Mouse (Mus musculus): Measurements from ENCODE around the gene Popdc2. TPM values are rescaled to one million over a fixed set of nuclear protein-coding genes. Genes with fewer than 3 reads are reported as not detected.

The Popdc2 gene
- polyA plus RNA-seq, 1 experiment from 2014 or later: 0.71 TPM

DNA sequence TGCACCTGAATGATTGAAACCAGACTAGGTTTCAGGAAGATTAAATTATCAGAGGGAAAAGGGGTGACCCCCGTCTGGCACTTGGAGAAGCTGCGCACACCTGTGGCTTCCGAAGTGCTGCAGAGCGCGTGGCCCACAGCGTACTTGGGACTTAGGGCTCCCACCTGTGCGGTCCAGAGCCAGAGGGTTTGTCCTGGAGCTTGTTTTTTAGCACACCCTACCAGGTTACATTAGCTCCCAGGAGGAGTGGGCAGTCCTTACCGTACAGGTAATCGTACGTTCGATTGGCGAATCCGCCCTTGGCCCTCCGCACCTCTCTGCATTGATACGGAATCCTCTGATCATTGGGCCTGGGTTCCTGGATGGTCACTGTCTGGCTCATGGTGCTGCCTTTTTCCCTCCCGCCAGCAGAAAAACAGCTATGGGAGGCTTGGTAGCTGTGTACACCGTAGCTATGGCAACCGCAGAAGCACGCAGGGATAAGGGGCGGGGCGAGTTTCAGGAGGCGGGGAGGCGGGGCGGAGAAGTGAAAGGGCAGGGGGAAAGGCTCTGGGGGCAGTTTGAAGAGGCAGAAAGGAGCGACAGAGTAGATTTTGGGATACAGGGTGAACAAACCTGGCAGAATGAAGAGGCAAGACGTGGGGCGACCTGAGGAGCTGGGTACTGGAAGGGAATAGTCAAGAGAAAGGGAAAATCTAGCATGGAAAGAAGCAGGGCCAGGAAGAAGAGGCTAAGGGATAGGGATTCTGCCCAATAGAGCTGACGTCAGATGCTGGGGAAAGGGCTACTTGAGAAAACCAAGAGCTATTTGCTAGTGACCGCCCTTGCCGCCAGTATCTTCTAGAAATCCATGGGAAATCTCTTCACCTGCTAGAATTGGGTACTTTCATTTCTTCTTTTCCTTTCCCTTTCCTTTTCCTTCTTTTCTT, 20.3 kb upstream of the Popdc2 start, which contains the start of gene Maats1:
TSS of gene Maats1 (minus strand) at position 748 of the 929 bp plus-strand sequence.
- H3K27ac ChIP-seq (ENCODE audit: low read depth, low read length): no peak within 1 kb of the TSS

DNA sequence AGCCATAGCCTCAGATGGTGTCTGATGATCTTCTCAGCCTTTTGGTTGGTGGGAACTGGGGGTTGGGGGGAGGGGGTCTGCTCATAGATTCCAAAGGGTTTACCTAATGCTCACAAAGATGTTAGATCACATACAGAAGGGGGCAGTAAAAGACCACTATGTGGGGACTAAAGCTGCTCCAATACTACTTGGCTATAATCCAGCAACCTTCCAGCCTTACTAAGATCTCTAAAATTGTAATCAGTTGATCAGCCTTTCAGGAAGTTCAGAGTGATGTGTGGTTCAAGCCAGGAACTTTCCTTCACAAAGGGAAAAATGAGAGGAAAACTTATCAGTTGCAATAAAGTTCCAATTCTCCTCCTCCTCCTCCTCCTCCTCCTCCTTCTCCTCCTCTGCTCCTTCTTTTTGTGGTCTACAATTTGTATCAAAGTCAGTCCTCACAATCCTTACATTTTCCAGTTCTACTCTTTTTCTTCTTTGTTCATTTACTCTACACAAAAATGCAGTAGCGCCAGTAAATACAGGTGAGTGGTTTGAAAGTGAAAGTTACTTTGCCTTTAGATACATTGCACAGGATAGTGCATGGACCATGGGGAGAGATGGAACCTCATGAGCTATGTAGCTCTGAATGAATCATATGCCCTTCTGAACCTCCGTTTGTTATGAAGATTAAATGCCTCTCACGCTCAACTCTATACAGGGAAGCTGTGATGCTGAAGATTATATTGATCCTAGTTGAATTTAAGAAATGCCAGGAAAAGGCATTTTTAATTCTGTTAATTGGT, 16.9 kb upstream of the Popdc2 start:
- H3K9me3 ChIP-seq (ENCODE audit: control insufficient read depth, low read length): no peaks in the 10 kb centered on the region
- peak; percentile 24; the same call in 1 of the 2 replicates for ATAC-seq (ENCODE audit: low read depth)
- H3K36me3 ChIP-seq (ENCODE audit: control insufficient read depth, insufficient read depth, low read length): 0 out of 2 replicates have a peak, but pooled peaks cover 5% of the 10 kb centered on the region
- WGBS: 85% methylated on average over 3 of the region's 3 CpGs
- no peak overlapping the region for H3K4me2 ChIP-seq (ENCODE audit: low read depth, low read length)
- H3K4me1 ChIP-seq (ENCODE audit: control insufficient read depth, insufficient read depth, low read length): peaks cover 10% of the 10 kb centered on the region; the same call in 1 of the 2 replicates
- H3K4me3 ChIP-seq (ENCODE audit: low read depth, low read length): no peak overlapping the region
- no peak overlapping the region for H3K27ac ChIP-seq (ENCODE audit: low read depth, low read length)
- no peak overlapping the region for H3K9ac ChIP-seq (replicated peaks; ENCODE audit: low read depth, low read length)
- no peaks in the 10 kb centered on the region for H3K27me3 ChIP-seq (ENCODE audit: control insufficient read depth, insufficient read depth, low read length)

More for the DNA sequence above, 20.3 kb upstream of the Popdc2 start, which contains the start of gene Maats1:
- WGBS: 10% methylated on average over 30 of the region's 30 CpGs
- H3K4me3 ChIP-seq (ENCODE audit: low read depth, low read length): peak within 1 kb of the TSS; percentile 33
- H3K4me2 ChIP-seq (ENCODE audit: low read depth, low read length): peak within 1 kb of the TSS; percentile 76
- no peaks in the 10 kb centered on the region for H3K36me3 ChIP-seq (ENCODE audit: control insufficient read depth, insufficient read depth, low read length)
- no peaks in the 10 kb centered on the region for H3K27me3 ChIP-seq (ENCODE audit: control insufficient read depth, insufficient read depth, low read length)
- H3K4me1 ChIP-seq (ENCODE audit: control insufficient read depth, insufficient read depth, low read length): peaks cover 4% of the 10 kb centered on the region; the same call in 1 of the 2 replicates
- peak; percentile 94 for ATAC-seq (ENCODE audit: low read depth)
- H3K9ac ChIP-seq (replicated peaks; ENCODE audit: low read depth, low read length): peak within 1 kb of the TSS; percentile 39
- H3K9me3 ChIP-seq (ENCODE audit: control insufficient read depth, low read length): no peaks in the 10 kb centered on the region

DNA sequence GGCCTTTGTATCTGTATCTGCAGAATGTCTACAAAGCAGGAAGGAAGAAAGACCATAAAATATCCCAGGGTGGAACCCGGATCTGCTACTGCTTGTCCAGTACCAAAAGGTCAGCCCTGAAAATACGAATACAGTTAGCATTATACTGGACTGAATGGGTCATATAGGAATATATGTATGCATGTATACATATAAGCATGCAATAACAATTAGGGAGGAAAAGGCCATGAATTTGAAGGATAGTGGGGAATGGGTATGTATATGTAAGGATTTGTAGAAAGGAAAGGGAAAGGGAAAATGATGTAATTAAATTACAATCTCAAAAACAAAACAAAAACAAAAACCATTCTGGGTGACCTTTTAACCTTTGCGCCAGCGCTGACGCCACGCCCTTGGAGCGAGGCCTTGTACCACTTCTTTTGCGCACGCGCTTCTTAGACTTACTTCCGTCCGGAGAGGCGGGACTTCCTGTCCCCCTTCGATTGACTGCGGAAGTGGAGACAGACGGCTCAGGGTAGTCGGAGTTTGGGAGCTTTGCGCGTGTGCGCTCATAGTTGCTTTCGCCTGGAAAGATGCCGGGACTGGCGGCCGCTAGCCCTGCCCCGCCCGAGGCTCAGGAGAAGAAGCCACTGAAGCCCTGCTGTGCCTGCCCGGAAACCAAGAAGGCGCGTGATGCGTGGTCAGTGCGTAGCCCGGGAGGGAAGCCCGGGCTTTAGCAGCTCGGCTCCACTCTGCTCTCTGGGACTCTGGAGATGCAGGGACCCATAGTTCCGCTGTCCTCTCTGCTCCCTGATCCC, 15.3 kb upstream of the Popdc2 start, which contains the start of the genes Cox17 and Gm21987:
TSS of gene Cox17 (plus strand) at position 463 of the 797 bp plus-strand sequence.
TSS of gene Gm21987 (plus strand) at position 512 of the 797 bp plus-strand sequence.
- peak within 1 kb of the TSS; percentile 82 for H3K4me3 ChIP-seq (ENCODE audit: low read depth, low read length)
- H3K4me1 ChIP-seq (ENCODE audit: control insufficient read depth, insufficient read depth, low read length): peaks cover 6% of the 10 kb centered on the region; the same call in 1 of the 2 replicates
- no peaks in the 10 kb centered on the region for H3K27me3 ChIP-seq (ENCODE audit: control insufficient read depth, insufficient read depth, low read length)
- peak within 1 kb of the TSS; percentile 68 for H3K4me2 ChIP-seq (ENCODE audit: low read depth, low read length)
- H3K36me3 ChIP-seq (ENCODE audit: control insufficient read depth, insufficient read depth, low read length): peaks cover 16% of the 10 kb centered on the region
- 2% methylated on average over 35 of the region's 35 CpGs for WGBS
- peak; percentile 97 for ATAC-seq (ENCODE audit: low read depth)
- H3K9me3 ChIP-seq (ENCODE audit: control insufficient read depth, low read length): no peaks in the 10 kb centered on the region
- H3K27ac ChIP-seq (ENCODE audit: low read depth, low read length): peak within 1 kb of the TSS; percentile 84
- peak within 1 kb of the TSS; percentile 74 for H3K9ac ChIP-seq (replicated peaks; ENCODE audit: low read depth, low read length)

DNA sequence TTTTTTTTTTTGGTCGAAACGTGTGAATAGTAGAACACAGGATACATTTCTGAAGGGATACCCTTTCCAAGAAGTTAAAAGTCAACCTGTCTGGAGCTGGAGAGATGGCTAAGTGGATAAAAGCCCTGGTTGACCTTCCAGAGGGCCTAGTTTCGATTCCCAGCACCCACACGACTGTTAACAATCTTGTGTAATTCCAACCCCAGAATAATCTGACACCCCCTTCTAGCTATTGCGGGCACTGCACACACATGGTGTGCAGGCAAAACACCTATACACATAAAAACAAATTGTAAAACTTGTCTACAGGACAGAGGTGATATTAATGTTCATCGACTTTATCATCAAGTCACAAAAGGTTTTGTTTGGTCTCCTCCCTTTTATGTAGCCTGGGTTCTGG, 14.4 kb upstream of the Popdc2 start:
- Histone ChIP-seq H3K4me2 (ENCODE audit: low read depth, low read length) (peak overlapping the region; percentile 68), H3K27me3 (ENCODE audit: control insufficient read depth, insufficient read depth, low read length) (no peaks in the 10 kb centered on the region), H3K4me1 (ENCODE audit: control insufficient read depth, insufficient read depth, low read length) (peaks cover 6% of the 10 kb centered on the region; the same call in 1 of the 2 replicates), H3K9me3 (ENCODE audit: control insufficient read depth, low read length) (no peaks in the 10 kb centered on the region), H3K36me3 (ENCODE audit: control insufficient read depth, insufficient read depth, low read length) (peaks cover 20% of the 10 kb centered on the region), H3K9ac (replicated peaks; ENCODE audit: low read depth, low read length) (peak overlapping the region; percentile 74; the same call in 1 of the 2 replicates), H3K4me3 (ENCODE audit: low read depth, low read length) (peak overlapping the region; percentile 82), H3K27ac (ENCODE audit: low read depth, low read length) (no peak overlapping the region)
- 67% methylated on average over 6 of the region's 6 CpGs for WGBS
- ATAC-seq (ENCODE audit: low read depth): no peak

DNA sequence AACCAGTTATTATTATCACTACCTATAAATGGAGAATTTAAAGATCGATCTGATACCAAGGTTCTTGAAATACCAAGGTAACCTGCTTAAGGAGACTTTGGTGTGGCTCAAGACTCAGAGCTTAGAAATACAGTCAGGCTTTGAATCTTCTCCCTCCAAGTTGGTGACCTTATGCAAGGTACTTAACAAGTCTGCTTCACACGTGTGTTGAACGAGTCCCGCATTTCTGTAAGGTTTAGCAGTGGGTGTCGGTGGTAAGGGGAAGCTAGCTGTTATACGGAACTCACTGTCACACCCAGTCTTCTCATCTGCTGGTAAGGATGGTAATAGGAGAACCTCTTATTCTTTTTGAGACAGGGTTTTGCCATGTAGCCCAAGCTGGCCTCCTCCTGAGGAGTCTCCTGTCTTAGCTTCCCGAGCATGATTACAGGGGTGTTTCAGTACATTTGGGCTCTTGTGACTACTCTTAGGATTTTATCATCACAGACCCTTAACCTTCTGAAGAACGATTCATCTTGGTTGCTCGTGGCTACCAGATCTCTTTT, 13.7 kb upstream of the Popdc2 start:
- Histone ChIP-seq H3K9ac (replicated peaks; ENCODE audit: low read depth, low read length) (no peak overlapping the region), H3K4me2 (ENCODE audit: low read depth, low read length) (no peak overlapping the region), H3K4me3 (ENCODE audit: low read depth, low read length) (no peak overlapping the region), H3K4me1 (ENCODE audit: control insufficient read depth, insufficient read depth, low read length) (peaks cover 6% of the 10 kb centered on the region; the same call in 1 of the 2 replicates), H3K9me3 (ENCODE audit: control insufficient read depth, low read length) (no peaks in the 10 kb centered on the region), H3K27ac (ENCODE audit: low read depth, low read length) (no peak overlapping the region), H3K27me3 (ENCODE audit: control insufficient read depth, insufficient read depth, low read length) (no peaks in the 10 kb centered on the region), H3K36me3 (ENCODE audit: control insufficient read depth, insufficient read depth, low read length) (peaks cover 20% of the 10 kb centered on the region)
- no peak for ATAC-seq (ENCODE audit: low read depth)
- WGBS: 95% methylated on average over 9 of the region's 9 CpGs

DNA sequence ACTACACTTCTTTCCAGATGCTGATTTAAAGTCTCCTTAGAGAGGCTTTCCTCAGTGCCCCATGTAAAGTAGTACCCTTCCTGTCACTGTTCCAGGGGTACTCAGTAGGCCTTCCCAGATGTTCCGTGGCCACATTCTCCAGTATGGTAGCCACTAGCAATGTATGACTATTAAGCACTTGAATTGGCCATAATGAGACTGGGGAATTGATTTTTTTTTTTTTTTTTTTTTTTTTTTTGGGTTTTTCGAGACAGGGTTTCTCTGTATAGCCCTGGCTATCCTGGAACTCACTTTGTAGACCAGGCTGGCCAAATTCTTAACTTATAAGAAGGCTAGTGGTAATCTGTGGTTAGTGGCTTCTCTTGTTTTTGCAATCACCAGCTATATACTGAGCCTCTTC, 12.1 kb upstream of the Popdc2 start:
- WGBS: 86% methylated on average over 2 of the region's 2 CpGs
- Histone ChIP-seq H3K9me3 (ENCODE audit: control insufficient read depth, low read length) (no peaks in the 10 kb centered on the region), H3K9ac (replicated peaks; ENCODE audit: low read depth, low read length) (no peak overlapping the region), H3K27me3 (ENCODE audit: control insufficient read depth, insufficient read depth, low read length) (no peaks in the 10 kb centered on the region), H3K4me2 (ENCODE audit: low read depth, low read length) (no peak overlapping the region), H3K4me3 (ENCODE audit: low read depth, low read length) (no peak overlapping the region), H3K36me3 (ENCODE audit: control insufficient read depth, insufficient read depth, low read length) (peaks cover 20% of the 10 kb centered on the region), H3K4me1 (ENCODE audit: control insufficient read depth, insufficient read depth, low read length) (peaks cover 6% of the 10 kb centered on the region; the same call in 1 of the 2 replicates), H3K27ac (ENCODE audit: low read depth, low read length) (no peak overlapping the region)
- no peak for ATAC-seq (ENCODE audit: low read depth)

DNA sequence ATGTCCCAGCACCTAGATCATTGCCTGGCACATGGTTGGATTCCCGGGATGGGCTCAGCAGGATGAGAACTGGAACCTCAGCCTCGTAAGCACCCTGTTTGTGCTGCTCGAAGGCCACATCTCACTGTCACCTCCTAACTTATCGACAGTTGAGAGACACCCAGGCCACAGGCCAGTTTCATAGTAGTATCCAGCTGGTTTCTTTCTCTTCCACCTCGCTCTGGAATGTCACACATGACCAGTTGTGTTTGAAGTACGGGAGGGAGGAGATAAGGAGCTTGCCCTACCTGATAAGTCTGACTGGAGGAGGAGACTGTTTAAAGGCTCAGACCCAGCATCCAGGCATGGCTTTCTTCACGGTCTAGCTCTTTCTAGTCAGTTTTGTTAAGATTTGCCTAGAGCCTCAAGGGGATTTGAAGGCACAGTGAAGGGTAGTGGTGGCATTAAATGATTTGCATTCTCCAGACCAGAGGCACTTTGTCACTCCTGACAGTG, 11.6 kb upstream of the Popdc2 start:
- peaks cover 6% of the 10 kb centered on the region; the same call in 1 of the 2 replicates for H3K4me1 ChIP-seq (ENCODE audit: control insufficient read depth, insufficient read depth, low read length)
- H3K36me3 ChIP-seq (ENCODE audit: control insufficient read depth, insufficient read depth, low read length): peaks cover 20% of the 10 kb centered on the region
- no peaks in the 10 kb centered on the region for H3K27me3 ChIP-seq (ENCODE audit: control insufficient read depth, insufficient read depth, low read length)
- no peak overlapping the region for H3K4me2 ChIP-seq (ENCODE audit: low read depth, low read length)
- no peak for ATAC-seq (ENCODE audit: low read depth)
- H3K9me3 ChIP-seq (ENCODE audit: control insufficient read depth, low read length): no peaks in the 10 kb centered on the region
- H3K27ac ChIP-seq (ENCODE audit: low read depth, low read length): no peak overlapping the region
- 94% methylated on average over 7 of the region's 7 CpGs for WGBS
- no peak overlapping the region for H3K9ac ChIP-seq (replicated peaks; ENCODE audit: low read depth, low read length)
- H3K4me3 ChIP-seq (ENCODE audit: low read depth, low read length): no peak overlapping the region

DNA sequence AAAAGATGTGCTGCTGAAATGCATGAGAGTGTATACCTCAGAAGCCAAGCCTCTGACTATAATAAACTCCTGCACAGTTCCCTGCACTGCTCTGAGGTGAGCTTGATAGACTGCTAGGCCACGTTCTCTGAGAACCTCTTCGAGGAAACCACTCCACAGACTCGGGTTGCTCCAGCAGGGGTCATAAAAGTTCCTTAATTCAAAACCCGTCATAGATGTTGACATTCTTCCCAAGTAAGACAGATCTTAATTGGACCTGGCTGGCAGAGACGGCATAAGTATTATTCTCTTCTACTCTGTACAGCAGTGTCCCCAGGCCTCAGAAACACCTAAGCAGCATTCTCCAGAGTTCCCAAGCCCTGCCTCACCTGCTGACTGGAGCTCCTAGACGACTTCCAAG, 11.1 kb upstream of the Popdc2 start:
- ATAC-seq (ENCODE audit: low read depth): no peak
- no peak overlapping the region for H3K9ac ChIP-seq (replicated peaks; ENCODE audit: low read depth, low read length)
- H3K4me3 ChIP-seq (ENCODE audit: low read depth, low read length): no peak overlapping the region
- no peaks in the 10 kb centered on the region for H3K27me3 ChIP-seq (ENCODE audit: control insufficient read depth, insufficient read depth, low read length)
- 87% methylated on average over 6 of the region's 6 CpGs for WGBS
- no peak overlapping the region for H3K27ac ChIP-seq (ENCODE audit: low read depth, low read length)
- H3K9me3 ChIP-seq (ENCODE audit: control insufficient read depth, low read length): no peaks in the 10 kb centered on the region
- H3K4me2 ChIP-seq (ENCODE audit: low read depth, low read length): no peak overlapping the region
- H3K36me3 ChIP-seq (ENCODE audit: control insufficient read depth, insufficient read depth, low read length): peaks cover 20% of the 10 kb centered on the region
- peaks cover 6% of the 10 kb centered on the region; the same call in 1 of the 2 replicates for H3K4me1 ChIP-seq (ENCODE audit: control insufficient read depth, insufficient read depth, low read length)
